Mouse (Mus musculus) embryonic facial prominence, embryonic 12.5 days (tissue): ENCODE measurements around the gene Klf13. TPM values are rescaled to one million over a fixed set of nuclear protein-coding genes. Genes with fewer than 3 reads are reported as not detected.

Experiments used
- ATAC-seq: fragments of 200-750 bp; cut with Nextera tagmentation; 2 replicates; pipeline ENCODE4 v1.8.0; 2017; ENCODE audit not compliant: insufficient number of reproducible peaks, insufficient read depth, low FRiP score, low TSS enrichment
- H3K27ac ChIP-seq: fragments of 300-500 bp; sonication (generic); 2 replicates; pipeline ENCODE4 v1.5.1; 2016; ENCODE audit warnings: mild to moderate bottlenecking
- H3K27me3 ChIP-seq: fragments of 300-500 bp; sonication (generic); 2 replicates; pipeline ENCODE4 v1.6.1; 2016; ENCODE audit warnings: mild to moderate bottlenecking, moderate library complexity
- H3K36me3 ChIP-seq: fragments of 300-500 bp; sonication (generic); 2 replicates; pipeline ENCODE4 v1.6.1; 2016; ENCODE audit warnings: mild to moderate bottlenecking
- H3K4me1 ChIP-seq: fragments of 300-500 bp; sonication (generic); 2 replicates; pipeline ENCODE4 v1.6.1; 2016
- H3K4me2 ChIP-seq: fragments of 300-500 bp; sonication (generic); replicated peaks from 2 replicates; pipeline ENCODE4 v1.6.1; 2016; ENCODE audit warnings: mild to moderate bottlenecking, moderate library complexity
- H3K4me3 ChIP-seq: fragments of 300-500 bp; sonication (generic); 2 replicates; pipeline ENCODE4 v1.5.1; 2016; ENCODE audit warnings: mild to moderate bottlenecking
- H3K9ac ChIP-seq: fragments of 300-500 bp; sonication (generic); 2 replicates; pipeline ENCODE4 v1.6.1; 2016; ENCODE audit warnings: mild to moderate bottlenecking, moderate library complexity
- H3K9me3 ChIP-seq: fragments of 300-500 bp; sonication (generic); 2 replicates; pipeline ENCODE4 v1.6.1; 2016; ENCODE audit warnings: mild to moderate bottlenecking, moderate library complexity
- WGBS: fragments of 180-500 bp; shearing (Covaris S2); methylation state at CpG from one replicate; pipeline ENCODE4 v1.1.7; 2016; 5-methylcytosine and 5-hydroxymethylcytosine counted together
- polyA plus RNA-seq: library from polyadenylated mRNA; unstranded; fragments of >200 nt; fragmentation: Nextera tagmentation; extraction: Ambion mirVana; gene quantifications from 2 replicates; pipeline ENCODE4 v1.2.1, GENCODE M21; 2016

The Klf13 gene
- polyA plus RNA-seq, 1 experiment from 2014 or later, result 21.4 TPM

DNA sequence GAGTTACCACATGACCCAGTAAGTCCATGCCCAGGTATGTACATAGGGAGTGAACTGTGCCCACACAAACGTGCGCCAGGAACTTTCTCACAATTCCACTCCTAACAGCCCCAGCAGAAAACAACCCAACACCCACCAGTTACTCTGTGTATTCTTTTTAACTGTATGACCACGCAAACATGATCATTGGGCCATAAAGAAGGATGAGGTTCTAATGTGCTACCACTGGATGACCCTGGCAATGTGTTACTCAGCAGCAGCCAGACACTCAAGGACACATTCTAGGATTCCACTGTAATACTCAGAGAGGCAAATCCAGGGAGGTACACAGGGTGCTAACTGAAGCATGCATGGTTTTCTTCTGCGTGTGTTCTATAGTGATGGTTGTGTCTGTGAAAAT, 72.8 kb downstream of the Klf13 start:
- Histone ChIP-seq H3K27me3 (no peaks in the 10 kb centered on the region), H3K4me1 (no peaks in the 10 kb centered on the region), H3K4me2 (no peak overlapping the region), H3K9me3 (no peaks in the 10 kb centered on the region), H3K36me3 (no peaks in the 10 kb centered on the region), H3K4me3 (no peak overlapping the region), H3K27ac (no peak overlapping the region), H3K9ac (no peak overlapping the region)
- no peak for ATAC-seq
- WGBS, result 86% methylated on average over 4 of the region's 4 CpGs

DNA sequence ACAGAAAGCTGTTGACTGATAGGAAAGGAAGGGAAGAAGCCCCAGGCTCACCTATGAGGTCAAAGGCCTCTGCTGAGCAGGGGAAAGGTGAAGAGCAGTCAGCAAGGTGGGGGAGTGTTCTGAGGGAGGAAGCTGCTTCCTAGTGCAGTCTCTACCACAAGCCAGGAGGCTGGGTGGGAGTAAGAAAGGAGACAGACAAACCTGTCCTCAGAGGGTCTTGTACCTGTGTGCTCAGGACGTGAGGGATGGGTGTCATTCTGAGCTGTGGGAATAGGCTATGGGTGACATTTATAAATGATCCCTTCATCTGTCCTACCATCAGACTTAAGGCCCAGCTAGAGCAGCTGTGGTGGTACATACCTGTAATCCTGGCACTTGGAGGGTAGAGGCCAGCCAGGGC, 75.7 kb downstream of the Klf13 start:
- Histone ChIP-seq H3K27ac (no peak overlapping the region), H3K4me2 (no peak overlapping the region), H3K27me3 (no peaks in the 10 kb centered on the region), H3K9me3 (no peaks in the 10 kb centered on the region), H3K9ac (no peak overlapping the region), H3K4me1 (0 out of 2 replicates have a peak, but pooled peaks cover 5% of the 10 kb centered on the region), H3K36me3 (no peaks in the 10 kb centered on the region), H3K4me3 (no peak overlapping the region)
- 65% methylated on average over 1 of the region's 1 CpGs for WGBS
- no peak for ATAC-seq

GRCm38 (mm10) chr7:63861123-63861522, 77.6 kb downstream of the Klf13 start:
- no peak overlapping the region for H3K27ac ChIP-seq
- no peaks in the 10 kb centered on the region for H3K36me3 ChIP-seq
- ATAC-seq, result no peak
- H3K4me1 ChIP-seq, result 0 out of 2 replicates have a peak, but pooled peaks cover 5% of the 10 kb centered on the region
- H3K27me3 ChIP-seq, result no peaks in the 10 kb centered on the region
- no peak overlapping the region for H3K4me2 ChIP-seq
- 86% methylated on average over 6 of the region's 6 CpGs for WGBS
- no peak overlapping the region for H3K4me3 ChIP-seq
- no peaks in the 10 kb centered on the region for H3K9me3 ChIP-seq
- H3K9ac ChIP-seq, result no peak overlapping the region

DNA sequence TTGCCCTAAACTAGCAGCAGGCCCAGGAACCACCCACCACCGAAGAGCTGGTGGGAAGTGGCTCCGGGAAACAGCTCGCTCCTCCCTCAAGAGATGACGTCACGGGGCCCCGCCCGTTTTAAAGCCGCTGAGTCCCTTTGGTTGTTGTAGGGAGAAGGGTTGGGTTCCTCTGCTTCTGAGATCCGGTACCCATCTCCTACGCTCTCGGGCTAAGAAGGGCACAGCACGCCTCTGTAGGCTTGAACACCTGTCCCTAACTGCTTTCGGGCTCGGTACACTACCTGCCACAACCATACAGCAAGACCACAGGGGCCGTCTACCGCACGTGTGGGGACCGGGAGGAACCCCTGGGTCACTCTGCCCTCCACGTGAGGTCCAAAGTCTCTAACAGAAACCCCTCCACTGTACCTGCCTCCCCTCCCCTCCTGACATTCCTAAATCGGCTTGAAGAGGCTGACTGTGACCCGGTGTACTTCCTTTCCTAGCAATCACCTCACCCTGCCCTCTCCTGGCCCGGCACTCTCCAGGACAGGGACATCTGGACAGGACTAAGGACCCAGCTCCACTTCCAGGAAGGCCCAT, 80.1 kb downstream of the Klf13 start:
- ATAC-seq, result peak; percentile 49
- H3K9ac ChIP-seq, result peak overlapping the region; percentile 28
- 0 out of 2 replicates have a peak, but pooled peaks cover 5% of the 10 kb centered on the region for H3K4me1 ChIP-seq
- no peaks in the 10 kb centered on the region for H3K9me3 ChIP-seq
- no peaks in the 10 kb centered on the region for H3K36me3 ChIP-seq
- H3K4me3 ChIP-seq, result peak overlapping the region; percentile 36
- H3K27ac ChIP-seq, result no peak overlapping the region
- H3K27me3 ChIP-seq, result no peaks in the 10 kb centered on the region
- H3K4me2 ChIP-seq, result peak overlapping the region; percentile 52
- WGBS, result 5% methylated on average over 22 of the region's 22 CpGs

DNA sequence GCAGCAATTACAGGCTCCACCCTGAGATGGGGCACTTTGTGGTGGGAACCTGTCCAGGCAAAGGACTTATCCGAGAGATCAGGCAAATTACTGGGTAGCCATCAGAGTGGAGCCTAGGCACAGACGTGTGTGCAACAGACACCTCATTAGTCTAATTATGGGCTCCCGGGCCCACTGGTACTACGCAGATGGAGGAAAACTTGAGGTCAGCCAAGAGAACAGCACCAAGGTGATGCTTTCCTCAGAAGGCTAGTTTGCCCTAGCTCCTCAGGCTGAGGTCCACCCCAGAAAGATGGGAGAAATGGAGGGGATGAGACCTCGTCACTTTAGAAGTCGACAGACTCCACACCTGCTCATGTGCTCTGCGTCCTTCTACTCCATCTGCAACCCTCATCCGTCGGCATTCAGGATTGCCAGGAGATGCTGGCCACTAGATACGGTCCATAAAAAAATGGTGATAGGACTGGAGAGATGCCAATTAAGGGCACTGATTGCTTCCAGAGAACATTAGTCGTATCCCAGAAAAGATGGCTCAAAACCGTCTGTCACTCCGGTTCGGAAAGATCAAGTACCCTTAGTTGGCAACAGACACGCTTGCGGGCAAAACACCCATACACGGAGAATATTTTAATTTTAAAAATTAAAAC, 80.8 kb downstream of the Klf13 start:
- Histone ChIP-seq H3K36me3 (no peaks in the 10 kb centered on the region), H3K9ac (no peak overlapping the region), H3K4me3 (no peak overlapping the region)

DNA sequence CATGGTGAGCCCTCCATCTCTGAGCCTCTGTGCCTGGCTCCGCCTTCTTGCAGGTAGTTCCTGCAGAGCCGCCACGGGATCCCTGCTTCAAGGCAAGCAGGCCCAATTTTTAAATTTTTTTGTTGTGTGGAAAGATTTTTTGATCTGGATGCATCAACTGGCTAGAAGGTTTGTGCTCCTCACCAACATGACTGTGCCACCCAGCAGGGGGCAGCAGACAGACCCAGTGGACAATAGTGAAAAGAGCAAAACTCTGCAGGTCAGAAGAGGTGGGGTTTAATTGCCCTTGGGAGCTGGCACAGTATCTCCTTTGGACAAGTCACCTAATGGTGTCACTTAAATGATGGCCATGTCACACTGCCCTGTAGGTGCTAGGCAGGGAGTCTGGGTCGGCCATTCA, 83.4 kb downstream of the Klf13 start:
- Histone ChIP-seq H3K4me2 (no peak overlapping the region), H3K4me1 (0 out of 2 replicates have a peak, but pooled peaks cover 5% of the 10 kb centered on the region)

More for the DNA sequence above, 80.8 kb downstream of the Klf13 start:
- Histone ChIP-seq H3K27me3 (no peaks in the 10 kb centered on the region), H3K9me3 (no peaks in the 10 kb centered on the region), H3K27ac (no peak overlapping the region), H3K4me1 (0 out of 2 replicates have a peak, but pooled peaks cover 5% of the 10 kb centered on the region), H3K4me2 (peak overlapping the region; percentile 52; the same call in 1 of the 2 replicates)
- 75% methylated on average over 17 of the region's 17 CpGs for WGBS
- ATAC-seq, result no peak

DNA sequence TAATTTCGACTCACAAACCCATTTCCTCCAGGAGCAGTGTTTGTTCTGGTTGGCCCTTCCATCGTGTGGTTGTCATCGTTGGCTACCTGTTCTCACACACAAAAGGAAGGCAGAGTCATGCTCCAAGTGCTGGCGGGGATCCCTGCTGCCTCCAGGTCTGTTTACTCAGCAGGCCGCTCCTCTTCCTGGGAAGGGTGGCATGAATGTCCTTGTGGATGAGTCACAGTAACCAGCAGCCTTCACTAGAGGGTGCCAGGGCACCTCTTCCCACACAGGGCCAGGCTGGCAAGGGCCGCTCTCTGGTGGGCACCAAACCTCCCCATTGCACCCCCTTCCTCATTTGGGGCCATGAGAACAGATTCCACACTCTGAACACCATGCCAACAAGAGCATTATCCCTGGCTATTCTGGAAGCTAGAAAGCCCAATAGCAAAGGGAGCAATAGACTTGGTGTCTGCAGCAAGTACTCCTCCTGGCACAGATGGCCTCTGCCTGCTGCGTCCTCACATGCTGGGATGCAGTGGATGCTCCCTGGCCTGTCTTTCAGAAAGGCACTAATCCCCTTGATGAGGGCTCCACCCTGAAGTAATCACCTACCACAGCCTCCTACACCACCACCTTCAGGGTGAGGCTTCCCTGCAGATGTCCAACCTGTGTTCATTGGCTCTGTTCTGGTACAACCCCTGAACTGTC, 86.7 kb downstream of the Klf13 start:
- Histone ChIP-seq H3K9me3 (no peaks in the 10 kb centered on the region), H3K36me3 (no peaks in the 10 kb centered on the region), H3K4me2 (no peak overlapping the region), H3K4me3 (no peak overlapping the region), H3K4me1 (no peaks in the 10 kb centered on the region), H3K27ac (no peak overlapping the region), H3K9ac (no peak overlapping the region), H3K27me3 (no peaks in the 10 kb centered on the region)
- ATAC-seq, result no peak
- WGBS, result 61% methylated on average over 7 of the region's 7 CpGs

More for the DNA sequence above, 83.4 kb downstream of the Klf13 start:
- Histone ChIP-seq H3K4me3 (no peak overlapping the region), H3K9me3 (no peaks in the 10 kb centered on the region), H3K9ac (no peak overlapping the region), H3K36me3 (no peaks in the 10 kb centered on the region), H3K27me3 (no peaks in the 10 kb centered on the region), H3K27ac (no peak overlapping the region)
- no peak for ATAC-seq
- 68% methylated on average over 4 of the region's 4 CpGs for WGBS

Other genes starting within 250 kb of the Klf13 start
- gene E030018B13Rik, start 22.1 kb downstream of the Klf13 start, polyA plus RNA-seq, result not detected in 2 replicates
- gene Trpm1, start 214.9 kb upstream of the Klf13 start, polyA plus RNA-seq, result 7.9 and 20.5 TPM in 2 replicates